Mouse (Mus musculus) liver, embryonic 14.5 days (tissue): Measurements from ENCODE around the gene Gemin6.
"Not testable (repeated sequence)": the region's sequence is repeated elsewhere in the genome, so short reads cannot be mapped to it uniquely, and the experiment has no call there.

Experiments
- CTCF ChIP-seq: IDR thresholded peaks from 2 replicates; pipeline ENCODE4 v1.5.1; 2016; ENCODE audit warnings: antibody characterized with exemption, low read depth, control low read depth
- EP300 ChIP-seq: IDR thresholded peaks from 2 replicates; pipeline ENCODE4 v1.6.1; 2016; ENCODE audit warnings: antibody characterized with exemption, low read depth

- TF ChIP-seq CTCF, EP300: not testable (repeated sequence)
Observed at GRCm38 (mm10) chr17:80270622-80271021, 46.4 kb downstream of the Gemin6 start.
